Mouse (Mus musculus): ENCODE data around the gene Yipf2.
"Not testable (repeated sequence)": the region's sequence is repeated elsewhere in the genome, so short reads cannot be mapped to it uniquely, and the experiment has no call there.

Gene Yipf2

DNA sequence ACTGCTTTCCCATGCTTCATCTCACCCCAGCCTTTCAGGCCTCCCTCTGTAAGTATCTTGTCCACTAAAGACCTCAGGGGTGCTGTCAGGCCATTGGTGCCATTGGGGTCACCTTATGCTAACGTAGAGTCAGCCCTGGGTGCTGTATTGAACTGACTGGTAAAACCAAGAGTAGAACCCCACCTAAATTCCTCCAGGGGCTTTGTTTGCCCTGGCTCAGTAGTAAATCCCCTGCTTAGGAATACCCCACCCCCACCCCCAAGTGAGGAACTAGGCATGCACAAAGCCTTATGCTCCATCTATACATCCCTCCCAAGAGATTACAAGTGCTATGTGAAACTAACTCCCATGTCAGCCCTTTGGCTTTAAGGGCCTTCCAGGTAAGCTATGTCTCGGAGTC is 35.1 kb downstream of the Yipf2 start:
- DNase-seq (ENCODE audit: low spot score): no peak

DNA sequence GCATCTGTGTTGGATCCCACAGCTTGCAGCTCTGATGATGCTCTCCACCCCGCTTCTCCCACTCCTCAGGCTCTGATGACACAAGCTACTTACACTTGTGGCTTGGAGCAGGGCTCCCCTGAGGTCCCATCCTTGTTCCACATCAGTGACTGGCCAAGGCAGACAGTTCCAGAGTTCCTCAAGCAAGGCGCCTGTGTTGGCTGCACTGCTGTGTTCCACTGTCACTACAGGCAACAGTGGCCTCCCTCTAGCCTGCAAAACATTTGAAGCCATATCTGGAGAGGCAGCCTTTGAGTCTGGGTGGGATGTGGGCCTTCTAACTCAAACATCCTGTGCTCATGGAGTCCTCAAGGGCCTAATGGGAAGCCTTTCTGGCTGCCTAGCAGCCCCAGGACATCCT is 35.6 kb downstream of the Yipf2 start:
- no peak for DNase-seq (ENCODE audit: low spot score)

DNA sequence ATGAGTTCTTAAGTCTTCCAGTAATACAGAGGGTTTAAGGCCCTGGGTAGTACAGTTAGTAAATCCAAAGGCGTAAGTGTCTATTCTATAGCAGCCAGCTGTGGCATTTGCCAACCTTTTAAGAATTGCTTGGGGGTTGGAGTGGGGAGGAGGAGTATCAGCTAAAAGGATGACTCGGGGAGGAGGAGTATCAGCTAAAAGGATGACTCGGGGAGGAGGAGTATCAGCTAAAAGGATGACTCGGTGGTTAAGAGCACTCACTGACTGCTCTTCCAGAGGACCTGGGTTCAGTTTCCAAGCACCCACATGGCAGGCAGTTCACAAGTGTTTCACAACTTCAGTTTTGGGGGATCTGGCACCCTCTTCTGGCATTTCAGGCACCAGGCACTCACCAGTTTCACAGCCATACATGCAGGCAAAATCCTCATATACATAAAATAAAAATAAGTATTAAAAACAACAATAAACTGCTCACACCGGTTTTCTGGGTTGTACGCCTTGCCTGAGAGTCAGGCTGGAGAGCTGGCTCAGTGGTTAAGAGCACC is 37.4 kb downstream of the Yipf2 start:
- no peak for DNase-seq (ENCODE audit: low spot score)

DNA sequence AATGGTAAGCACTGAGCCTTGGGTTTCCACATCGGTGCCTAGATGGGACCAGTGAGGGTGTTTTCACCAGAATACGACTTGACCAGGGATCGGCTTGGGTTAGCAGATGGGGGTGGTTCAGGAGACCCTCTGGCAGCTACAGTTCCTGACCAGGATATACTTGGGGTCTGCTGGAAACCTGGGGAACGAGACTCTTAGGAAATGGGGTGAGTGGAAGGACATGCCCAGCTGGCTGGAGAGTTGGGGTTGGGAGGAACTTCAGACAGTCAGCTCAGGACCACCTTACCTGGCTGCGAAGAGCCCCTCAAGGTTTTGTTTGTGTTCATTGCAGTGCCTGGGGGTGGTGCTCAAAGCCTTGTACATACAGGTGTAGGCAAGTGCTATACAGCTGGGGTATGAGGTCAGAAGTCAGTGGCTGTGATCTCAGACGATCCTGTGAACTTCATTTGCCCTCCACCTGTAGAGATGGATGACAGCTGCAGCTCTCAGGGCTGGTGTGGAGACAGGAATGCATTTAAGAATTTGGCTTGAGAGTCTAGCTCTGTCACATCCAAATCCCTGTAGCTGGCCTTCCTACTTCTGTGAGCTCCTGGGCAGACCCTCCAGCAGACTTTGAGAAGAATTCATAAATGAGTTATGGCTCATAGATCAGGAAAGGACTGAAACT is 38.9 kb downstream of the Yipf2 start:
- no peak for DNase-seq (ENCODE audit: low spot score)

DNA sequence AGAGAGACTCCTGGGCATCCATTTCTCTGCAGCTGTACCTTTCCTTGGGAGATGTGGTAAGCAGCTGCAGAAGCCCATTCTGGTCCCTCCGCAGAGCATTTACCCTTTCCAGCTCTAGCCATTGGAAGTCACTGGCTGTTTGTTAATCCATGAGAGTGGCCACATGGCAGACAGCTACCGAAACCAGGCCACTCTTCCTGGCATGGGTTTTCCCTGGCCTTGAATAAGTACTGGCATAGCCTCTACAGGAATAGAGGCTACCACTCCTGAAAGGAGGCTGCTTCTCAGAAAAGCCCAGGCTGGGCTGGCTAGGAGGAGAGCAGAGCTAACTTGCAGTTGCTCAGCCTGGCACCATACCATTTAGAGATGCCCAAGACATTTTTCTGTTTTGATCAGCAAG is 41.6 kb downstream of the Yipf2 start:
- no peak for DNase-seq (ENCODE audit: low spot score)

DNA sequence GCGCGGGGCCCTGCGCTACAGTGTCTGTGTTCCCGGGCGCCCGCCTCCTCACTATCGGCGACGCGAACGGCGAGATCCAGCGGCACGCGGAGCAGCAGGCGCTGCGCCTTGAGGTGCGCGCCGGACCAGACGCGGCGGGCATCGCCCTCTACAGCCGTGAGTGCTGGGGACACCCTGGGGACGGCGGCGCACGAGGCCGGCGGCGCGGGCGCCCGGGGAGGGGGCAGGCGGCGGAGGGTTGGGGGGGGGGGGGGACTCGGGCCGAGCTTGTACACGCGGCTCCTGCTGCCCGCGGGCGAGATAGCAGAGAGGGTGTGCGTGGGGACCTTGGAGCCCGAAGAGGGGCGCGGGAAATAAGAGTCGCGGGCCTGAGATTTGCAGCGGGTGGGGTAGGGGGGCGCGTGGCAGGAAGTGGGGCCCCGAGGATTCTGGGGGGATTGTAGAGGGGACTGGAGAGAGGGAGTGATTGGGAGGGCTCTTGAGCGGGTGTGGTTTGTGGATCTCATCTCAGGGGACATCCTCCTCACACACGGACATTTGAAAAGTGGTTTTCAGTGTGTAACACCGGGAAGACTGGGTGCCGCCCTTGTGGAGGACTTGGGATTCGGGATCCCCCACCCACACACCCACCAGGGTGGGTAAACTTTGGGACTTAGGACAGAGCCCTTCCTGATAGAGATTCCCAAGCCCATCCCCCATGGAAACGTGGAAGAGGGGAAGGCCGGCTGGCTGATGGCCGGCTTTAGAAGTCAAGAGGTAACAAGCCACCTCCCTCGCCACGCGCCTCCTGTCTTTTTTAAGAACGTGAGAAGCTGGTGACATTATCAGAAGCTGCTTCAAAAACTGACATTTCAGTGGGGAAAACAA is 45.3 kb downstream of the Yipf2 start:
- DNase-seq (ENCODE audit: low spot score): peak; percentile 22

DNA sequence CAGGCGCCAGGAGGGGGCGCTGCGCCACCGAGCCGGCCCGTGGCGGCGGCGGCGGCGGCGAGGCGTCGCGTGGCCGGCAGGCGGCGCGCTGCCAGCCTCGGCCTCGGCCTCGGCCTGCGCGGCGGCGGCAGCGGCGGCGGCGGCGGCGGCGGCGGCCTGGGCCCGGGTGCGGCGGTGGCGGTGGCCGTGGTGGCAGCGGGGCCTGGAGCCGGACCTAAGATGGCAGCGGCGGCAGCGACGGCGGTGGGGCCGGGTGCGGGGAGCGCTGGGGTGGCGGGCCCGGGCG is 45.9 kb downstream of the Yipf2 start, which contains the start of gene Carm1:
Gene Carm1, plus strand, starts transcription at position 106 of the 286 bp plus-strand sequence.
- no peak for DNase-seq (ENCODE audit: low spot score)

DNA sequence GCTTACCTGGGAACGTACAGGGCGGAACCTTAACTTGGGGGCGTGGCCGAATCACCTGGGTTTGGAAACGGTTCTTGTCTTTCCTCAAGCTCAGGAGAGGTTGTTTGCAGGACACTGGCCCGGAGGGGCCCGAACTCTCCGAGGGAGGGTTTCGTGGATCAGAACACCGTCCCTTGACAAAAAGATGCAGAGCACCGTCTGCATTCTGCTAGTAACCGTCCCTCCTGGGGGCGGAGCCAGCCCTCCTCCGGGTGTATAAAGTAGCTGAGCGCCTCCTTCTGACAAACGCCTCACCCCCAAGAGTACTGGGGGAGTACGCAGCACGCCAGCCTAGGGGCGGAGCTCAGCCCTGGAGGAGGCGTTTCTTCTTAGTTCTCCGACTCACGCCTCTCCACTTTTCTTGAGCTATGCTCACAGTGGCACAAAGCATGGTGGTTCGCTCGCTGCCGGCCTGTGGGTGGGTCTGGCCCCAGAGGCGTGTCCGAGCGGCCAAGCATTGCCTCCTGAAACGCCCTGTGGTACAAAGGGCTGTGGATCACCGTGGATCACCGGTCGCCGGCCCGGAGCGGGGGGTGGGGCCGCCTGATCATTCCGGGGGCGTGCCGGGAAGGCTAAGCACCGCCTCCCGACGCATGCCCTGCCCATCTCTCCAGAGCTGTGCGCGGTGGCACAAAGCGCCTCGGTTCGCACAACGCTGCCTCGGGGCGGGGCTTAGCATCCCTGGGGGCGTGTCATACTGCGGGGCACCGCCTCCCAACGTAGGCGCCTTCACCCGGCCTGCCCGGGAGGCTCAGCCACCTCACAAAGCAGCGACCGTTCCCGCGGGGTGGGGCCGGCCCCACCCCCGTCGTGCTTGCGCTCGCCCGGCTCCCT is 46.5 kb downstream of the Yipf2 start:
- DNase-seq (ENCODE audit: low spot score): peak; percentile 99

DNA sequence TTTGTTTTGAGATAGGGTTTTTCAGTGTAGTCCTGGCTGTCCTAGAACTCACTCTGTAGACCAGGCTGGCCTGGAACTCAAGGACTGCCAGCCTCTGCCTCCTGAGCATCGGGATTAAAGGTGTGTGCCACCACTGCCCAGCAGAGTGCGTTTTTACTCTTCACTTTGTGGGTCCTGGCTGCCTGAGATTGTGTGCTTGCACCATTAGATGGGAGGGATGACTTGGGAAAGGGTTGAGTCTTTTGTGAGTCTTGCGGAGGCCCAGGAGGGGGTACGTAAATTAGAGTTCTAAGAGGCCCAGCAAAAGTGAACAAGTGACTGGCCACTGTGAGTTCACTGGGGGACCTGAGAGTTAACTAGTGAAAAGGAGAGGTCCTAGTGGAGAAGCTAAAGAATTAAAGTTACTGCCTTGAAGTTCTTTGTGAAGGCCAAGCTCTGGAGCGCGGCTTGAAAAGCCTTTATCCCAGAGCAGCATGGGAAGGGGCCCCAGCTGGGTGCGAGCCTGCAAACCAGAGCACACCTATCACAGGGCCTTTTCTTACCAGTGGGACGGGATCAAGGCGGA is 47.2 kb downstream of the Yipf2 start:
- no peak for DNase-seq (ENCODE audit: low spot score)

DNA sequence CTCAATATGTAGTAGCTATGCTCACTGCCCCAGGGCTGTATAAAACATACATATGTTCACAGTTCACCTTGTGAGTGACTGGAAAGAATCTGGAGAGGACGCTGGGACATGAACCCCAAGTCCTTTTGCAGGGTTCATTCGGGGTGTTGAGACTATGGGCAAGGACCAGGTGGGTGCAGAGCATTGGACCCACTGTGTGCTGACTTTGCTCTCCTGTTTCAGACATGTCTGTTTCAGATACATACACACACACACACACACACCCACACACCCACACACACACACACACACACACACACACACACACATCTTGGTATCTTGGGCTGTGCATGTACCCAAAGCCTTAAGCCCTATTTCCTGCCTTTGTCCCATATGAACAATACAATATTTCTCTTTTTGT is 50.6 kb downstream of the Yipf2 start:
- DNase-seq (ENCODE audit: low spot score): not testable (repeated sequence)

DNA sequence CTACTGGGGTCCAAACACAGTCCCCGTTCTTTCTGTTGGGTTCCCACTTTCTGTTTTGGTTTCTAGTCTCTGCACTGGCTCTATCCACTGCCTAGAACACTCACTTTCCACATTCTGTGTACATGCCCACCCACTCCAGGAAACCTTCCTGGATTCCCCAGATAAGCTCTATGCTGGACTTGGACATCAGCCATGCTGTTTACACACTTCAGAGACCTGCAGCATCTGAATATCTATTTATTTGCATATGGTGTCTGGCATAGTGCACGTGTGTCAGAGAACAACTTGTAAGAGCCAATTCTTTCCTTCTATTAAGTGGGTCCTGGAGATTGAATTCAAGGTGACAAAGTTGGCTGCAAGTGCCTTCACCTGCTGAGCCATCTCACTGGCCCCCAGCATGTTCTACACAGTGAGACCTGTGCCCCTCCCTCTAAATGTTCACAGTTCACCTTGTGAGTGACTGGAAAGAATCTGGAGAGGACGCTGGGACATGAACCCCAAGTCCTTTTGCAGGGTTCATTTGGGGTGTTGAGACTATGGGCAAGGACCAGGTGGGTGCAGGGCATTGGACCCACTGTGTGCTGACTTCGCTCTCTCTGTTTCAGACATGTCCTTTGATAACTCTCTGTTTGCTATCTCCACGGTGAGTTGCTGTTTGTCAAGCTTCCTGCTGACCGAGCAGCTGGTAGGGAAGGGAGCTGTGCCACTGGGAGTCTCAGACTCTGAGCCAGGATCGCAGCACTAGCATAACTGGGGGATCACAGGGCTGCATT is 52.5 kb downstream of the Yipf2 start:
- no peak for DNase-seq (ENCODE audit: low spot score)

Measured in T-cell, adult 2 months (primary cell).